ENCODE assay signal across 8 mouse cellular contexts in the genomic region with DNA sequence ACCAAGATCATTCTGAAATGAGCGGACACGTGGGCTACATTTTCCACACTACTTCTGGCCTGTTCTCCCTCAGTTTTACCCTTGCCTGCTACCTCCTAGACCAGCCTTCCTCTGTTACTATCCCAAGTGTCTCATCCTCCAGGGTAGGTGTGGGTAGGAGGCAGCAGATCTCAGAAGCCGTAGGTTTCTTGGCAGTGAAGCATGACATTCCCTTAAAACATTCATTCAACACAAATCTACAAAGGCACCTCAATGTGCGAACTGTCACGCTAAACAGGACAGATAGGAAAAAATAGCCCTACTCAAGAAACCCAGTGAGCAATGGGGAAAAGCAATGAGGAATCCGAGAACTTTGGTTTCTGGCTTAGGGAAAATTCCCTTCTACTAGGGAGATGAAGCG. TPM values are rescaled to one million over a fixed set of nuclear protein-coding genes. Genes with fewer than 3 reads are reported as not detected.
DNase-seq lines count a peak whose midpoint lies in the region; ATAC-seq lines count a peak whose summit lies in the region.

No protein-coding gene starts in this region.

- peaks cover 63% of the 10 kb centered on the region for H3K4me1 ChIP-seq in forebrain, embryonic 13.5 days
- H3K4me1 ChIP-seq in liver, embryonic 13.5 days (replicated peaks): peaks cover 90% of the 10 kb centered on the region

- peak overlapping the region; percentile 99 for H3K4me2 ChIP-seq in forebrain, embryonic 13.5 days
- H3K4me2 ChIP-seq in liver, embryonic 13.5 days: peak overlapping the region; percentile 100

- no peaks in the 10 kb centered on the region for H3K9me3 ChIP-seq in forebrain, embryonic 13.5 days (replicated peaks)
- H3K9me3 ChIP-seq in liver, embryonic 13.5 days (replicated peaks): no peaks in the 10 kb centered on the region

- WGBS in forebrain, embryonic 13.5 days: 64% methylated on average over 7 of the region's 7 CpGs
- 73% methylated on average over 7 of the region's 7 CpGs for WGBS in liver, embryonic 13.5 days (ENCODE audit: insufficient replicate concordance)

- H3K27ac ChIP-seq in forebrain, embryonic 13.5 days: peak overlapping the region; percentile 99
- peak overlapping the region; percentile 93 for H3K27ac ChIP-seq in liver, embryonic 13.5 days

- peaks cover 23% of the 10 kb centered on the region for H3K36me3 ChIP-seq in forebrain, embryonic 13.5 days (ENCODE audit: poor library complexity, severe bottlenecking)
- peaks cover 10% of the 10 kb centered on the region for H3K36me3 ChIP-seq in liver, embryonic 13.5 days

- no peaks in the 10 kb centered on the region for H3K27me3 ChIP-seq in forebrain, embryonic 13.5 days
- H3K27me3 ChIP-seq in liver, embryonic 13.5 days: peaks cover 16% of the 10 kb centered on the region

- DNase-seq in gastrocnemius, adult 18-20 months (ENCODE audit: low spot score): peak; percentile 1
- no peak for DNase-seq in gastrocnemius, postnatal 4 days (ENCODE audit: low spot score in 2 of 2)
- peak; percentile 9 for DNase-seq in 3T3-L1 (ENCODE audit: low read depth, low spot score)
- no peak for DNase-seq in liver, embryonic 13.5 days
- no peak for DNase-seq in ovary, postnatal 36 days (ENCODE audit: low spot score)
- DNase-seq in frontal cortex, postnatal 25 days (ENCODE audit: low spot score in 2 of 2): no peak
- DNase-seq in gastrocnemius, postnatal 10 days: no peak

- H3K4me3 ChIP-seq in forebrain, embryonic 13.5 days: peak overlapping the region; percentile 79
- peak overlapping the region; percentile 7 for H3K4me3 ChIP-seq in liver, embryonic 13.5 days (replicated peaks)

- peak overlapping the region; percentile 97 for H3K9ac ChIP-seq in forebrain, embryonic 13.5 days
- H3K9ac ChIP-seq in liver, embryonic 13.5 days: peak overlapping the region; percentile 86

- ATAC-seq in forebrain, embryonic 13.5 days: no peak
- no peak for ATAC-seq in liver, embryonic 13.5 days (ENCODE audit: low read depth)

RNA-seq across cellular contexts. Expression of a gene that starts 0.9 kb away (rescaled TPM):
- 10 to 100 TPM; 19.6 to 22.0 TPM for total RNA-seq in gastrocnemius, adult 18-20 months (2021)
- total RNA-seq in gastrocnemius, postnatal 4 days (2021): 10 to 100 TPM; 51.2 to 59.4 TPM
- 55.4 and 59.3 TPM in 2 replicates for polyA plus RNA-seq in forebrain, embryonic 13.5 days (2015; fragmentation: Nextera tagmentation; extraction: Ambion mirVana)
- 4.8 and 5.1 TPM in 2 replicates for polyA plus RNA-seq in liver, embryonic 13.5 days (2015; fragmentation: Nextera tagmentation; extraction: Ambion mirVana)
- 10 to 100 TPM; 35.9 to 47.5 TPM for total RNA-seq in gastrocnemius, postnatal 10 days (2021)

RNA-seq across cellular contexts. Expression of a gene that starts 14.5 kb away (rescaled TPM):
- total RNA-seq in gastrocnemius, adult 18-20 months (2021): 1 to 10 TPM; 2.6 to 4.1 TPM
- 10 to 100 TPM; 16.9 to 17.4 TPM for total RNA-seq in gastrocnemius, postnatal 4 days (2021)
- polyA plus RNA-seq in forebrain, embryonic 13.5 days (2015; fragmentation: Nextera tagmentation; extraction: Ambion mirVana): 6.3 and 6.6 TPM in 2 replicates
- polyA plus RNA-seq in liver, embryonic 13.5 days (2015; fragmentation: Nextera tagmentation; extraction: Ambion mirVana): 8.9 and 9.5 TPM in 2 replicates
- 10 to 100 TPM; 14.0 to 15.7 TPM for total RNA-seq in gastrocnemius, postnatal 10 days (2021)

RNA-seq across cellular contexts. Expression of a gene that starts 17.1 kb away (rescaled TPM):
- total RNA-seq in gastrocnemius, adult 18-20 months (2021): 10 to 100 TPM; 29.3 to 33.0 TPM
- 10 to 100 TPM; 21.1 to 26.4 TPM for total RNA-seq in gastrocnemius, postnatal 4 days (2021)
- 45.9 and 48.6 TPM in 2 replicates for polyA plus RNA-seq in forebrain, embryonic 13.5 days (2015; fragmentation: Nextera tagmentation; extraction: Ambion mirVana)
- polyA plus RNA-seq in liver, embryonic 13.5 days (2015; fragmentation: Nextera tagmentation; extraction: Ambion mirVana): 10.3 and 13.0 TPM in 2 replicates
- 10 to 100 TPM; 18.8 to 22.3 TPM for total RNA-seq in gastrocnemius, postnatal 10 days (2021)

RNA-seq across cellular contexts. Expression of a gene that starts 17.3 kb away (rescaled TPM):
- 10 to 100 TPM; 70.5 to 72.1 TPM for total RNA-seq in gastrocnemius, adult 18-20 months (2021)
- 10 to 100 TPM; 63.8 to 76.3 TPM for total RNA-seq in gastrocnemius, postnatal 4 days (2021)
- polyA plus RNA-seq in forebrain, embryonic 13.5 days (2015; fragmentation: Nextera tagmentation; extraction: Ambion mirVana): 100.0 and 108 TPM in 2 replicates
- 102 and 105 TPM in 2 replicates for polyA plus RNA-seq in liver, embryonic 13.5 days (2015; fragmentation: Nextera tagmentation; extraction: Ambion mirVana)
- total RNA-seq in gastrocnemius, postnatal 10 days (2021): 10 to 100 TPM; 83.8 to 94.5 TPM

RNA-seq across cellular contexts. Expression of a gene that starts 43.3 kb away (rescaled TPM):
- total RNA-seq in gastrocnemius, adult 18-20 months (2021): 1 to 10 TPM; 5.7 to 7.9 TPM
- 10 to 100 TPM; 73.0 to 80.8 TPM for total RNA-seq in gastrocnemius, postnatal 4 days (2021)
- 104 and 106 TPM in 2 replicates for polyA plus RNA-seq in forebrain, embryonic 13.5 days (2015; fragmentation: Nextera tagmentation; extraction: Ambion mirVana)
- polyA plus RNA-seq in liver, embryonic 13.5 days (2015; fragmentation: Nextera tagmentation; extraction: Ambion mirVana): 2.6 and 4.4 TPM in 2 replicates
- total RNA-seq in gastrocnemius, postnatal 10 days (2021): 10 to 100 TPM; 39.0 to 59.5 TPM

Comparison
In these comparisons a context has a peak if more than half of its experiments do, and no peak if none do; other contexts are left out.
1. DNase-seq: peak in gastrocnemius, adult 18-20 months (single experiment) and 3T3-L1 (single experiment); none in gastrocnemius, postnatal 4 days (0 of 2), liver, embryonic 13.5 days (single experiment), ovary, postnatal 36 days (single experiment), frontal cortex, postnatal 25 days (0 of 2) and gastrocnemius, postnatal 10 days (single experiment).